Mouse (Mus musculus) regulatory T cell (primary cell): Measurements from ENCODE around the gene Fn1.

Experiments used
- in situ Hi-C: fragments of 300-600 bp; cut with MboI, MseI; formaldehyde crosslinking; loops from one replicate; pipeline ENCODE4 v1.15.1; 2025; ENCODE audit warnings: high pct_unique_total_duplicates

Gene Fn1

DNA sequence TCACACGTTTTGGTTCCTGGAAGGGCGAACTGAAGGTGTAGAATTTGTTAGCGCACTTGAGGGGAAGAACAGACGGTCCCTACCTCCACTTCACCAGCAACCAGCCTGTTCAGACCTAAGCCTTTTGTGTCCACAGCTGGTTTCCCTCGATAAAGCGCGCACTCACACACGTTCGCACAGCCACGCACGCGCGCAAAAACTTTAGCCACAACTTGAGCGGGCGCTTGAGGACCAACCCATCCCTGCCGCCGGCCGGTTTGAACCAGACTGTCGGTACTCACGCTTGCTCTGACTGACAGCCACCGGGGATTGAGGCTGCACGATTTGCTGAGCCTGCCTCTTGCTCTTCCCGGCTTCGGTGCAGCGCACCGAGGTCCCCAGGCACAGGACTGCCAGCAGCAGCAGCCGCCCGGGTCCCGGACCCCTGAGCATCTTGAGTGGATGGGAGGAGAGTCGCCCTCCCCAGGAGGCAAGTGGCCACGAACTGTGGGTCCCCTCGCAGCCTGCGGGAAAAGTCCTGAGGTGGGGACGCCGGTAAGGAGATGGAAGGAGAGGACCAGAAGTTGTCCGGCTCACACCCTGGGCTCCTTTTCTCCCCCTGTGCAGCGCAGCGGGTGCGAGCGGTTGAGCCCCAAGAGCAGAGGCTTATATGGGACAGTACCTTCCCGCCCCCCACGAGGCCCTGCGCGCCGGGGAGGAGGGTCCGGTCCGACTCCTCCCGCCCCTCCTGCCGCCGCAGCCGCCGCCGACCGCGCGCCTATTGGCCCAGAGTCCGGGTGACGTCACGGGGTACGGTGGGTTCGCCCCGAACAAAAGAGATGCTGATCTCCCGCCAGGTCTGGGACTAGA lies at the start of gene Fn1:
TSS of gene Fn1 (minus strand) at position 650 of the 849 bp plus-strand sequence.
- in situ Hi-C loops: no loop called here

GRCm38 (mm10) chr1:71696093-71696492 lies 43.1 kb upstream of the Fn1 start:
- in situ Hi-C loops: no loop called here

- in situ Hi-C loops: no loop called here
Observed at GRCm38 (mm10) chr1:71691472-71692277, 38.7 kb upstream of the Fn1 start.

DNA sequence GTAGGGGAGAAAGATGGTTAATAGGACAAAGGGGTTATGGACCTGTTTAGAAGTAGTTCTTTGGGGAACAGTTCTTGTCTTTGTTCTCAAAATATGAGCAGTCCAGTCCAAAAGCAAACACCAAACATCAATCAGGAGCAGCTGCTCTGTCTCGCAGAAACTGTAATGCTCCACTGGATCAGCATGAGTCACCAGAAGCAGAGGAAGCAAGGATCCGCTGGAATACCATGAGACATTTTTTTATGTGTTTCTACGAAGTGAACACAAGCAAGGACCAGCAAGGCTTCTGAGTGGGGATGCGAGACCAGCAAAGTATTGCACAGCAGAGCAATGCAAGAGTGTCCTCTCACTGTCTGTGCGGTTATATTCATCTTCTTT lies 35.9 kb upstream of the Fn1 start:
- in situ Hi-C loops: no loop called here

GRCm38 (mm10) chr1:71688272-71688925 lies 35.4 kb upstream of the Fn1 start:
- in situ Hi-C loops: no loop called here

DNA sequence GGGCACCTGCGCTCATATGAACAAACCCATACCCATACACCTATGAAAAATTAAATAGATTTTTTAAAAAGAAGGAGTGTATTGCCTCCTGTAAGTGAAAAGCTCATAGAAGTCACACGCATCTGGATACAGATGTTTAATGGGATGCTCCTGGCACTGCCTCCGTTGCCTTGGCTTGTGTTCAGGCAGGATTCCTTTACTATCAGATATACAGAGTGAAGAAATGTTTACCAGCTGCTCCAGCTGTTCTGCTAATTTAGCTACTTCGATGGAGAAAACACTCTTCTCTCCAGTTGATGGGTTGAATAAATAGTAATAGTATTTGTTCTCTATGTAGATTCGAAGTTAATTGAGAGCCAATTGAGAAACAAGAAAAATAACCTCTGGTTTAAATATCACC lies 33.8 kb upstream of the Fn1 start:
- in situ Hi-C loops: no loop called here

GRCm38 (mm10) chr1:71683736-71684135 lies 30.7 kb upstream of the Fn1 start:
- in situ Hi-C loops: no loop called here

GRCm38 (mm10) chr1:71682194-71682715 lies 29.3 kb upstream of the Fn1 start:
- in situ Hi-C loops: no loop called here

DNA sequence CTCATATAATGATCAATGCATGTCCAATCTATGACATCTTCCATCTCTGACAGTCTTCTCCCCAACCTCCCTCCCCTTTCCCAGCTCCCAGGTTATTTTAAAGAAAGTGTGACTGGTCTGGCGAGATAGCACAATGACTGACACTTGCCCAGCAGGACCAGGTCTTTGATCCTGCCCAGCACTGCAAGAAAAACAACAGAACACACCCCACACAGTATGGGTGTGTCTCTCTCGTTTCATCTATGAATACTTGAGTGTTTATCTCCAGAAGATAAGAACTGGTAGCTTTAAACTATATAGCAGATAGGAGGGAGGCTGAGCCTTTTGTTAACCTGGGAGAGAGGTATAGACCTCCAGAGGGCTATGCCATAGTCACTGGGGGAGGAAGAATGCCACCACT lies 28.3 kb upstream of the Fn1 start:
- in situ Hi-C loops: no loop called here

- in situ Hi-C loops: no loop called here
Observed at GRCm38 (mm10) chr1:71680046-71680672, 27.2 kb upstream of the Fn1 start.

DNA sequence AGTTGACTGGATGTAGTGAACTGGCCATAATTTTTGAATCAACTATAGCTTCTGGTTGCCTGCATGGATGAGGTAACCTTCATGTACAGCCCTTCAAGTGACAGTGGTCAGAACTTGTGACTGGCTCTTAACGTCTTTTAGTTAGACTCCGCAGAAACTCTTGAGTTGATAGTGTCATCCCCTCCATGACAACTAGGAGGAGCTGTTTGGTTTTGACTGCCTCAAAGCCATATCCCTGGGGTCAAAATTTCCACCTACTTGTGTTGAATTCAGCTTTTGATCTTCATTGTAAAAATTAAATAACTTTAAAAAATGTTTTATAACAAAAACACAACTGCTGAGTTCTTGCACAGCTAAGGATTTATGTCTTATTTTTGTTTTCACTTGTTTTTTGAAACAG lies 22.4 kb upstream of the Fn1 start:
- in situ Hi-C loops: no loop called here

GRCm38 (mm10) chr1:71674274-71674673 lies 21.3 kb upstream of the Fn1 start:
- in situ Hi-C loops: no loop called here

DNA sequence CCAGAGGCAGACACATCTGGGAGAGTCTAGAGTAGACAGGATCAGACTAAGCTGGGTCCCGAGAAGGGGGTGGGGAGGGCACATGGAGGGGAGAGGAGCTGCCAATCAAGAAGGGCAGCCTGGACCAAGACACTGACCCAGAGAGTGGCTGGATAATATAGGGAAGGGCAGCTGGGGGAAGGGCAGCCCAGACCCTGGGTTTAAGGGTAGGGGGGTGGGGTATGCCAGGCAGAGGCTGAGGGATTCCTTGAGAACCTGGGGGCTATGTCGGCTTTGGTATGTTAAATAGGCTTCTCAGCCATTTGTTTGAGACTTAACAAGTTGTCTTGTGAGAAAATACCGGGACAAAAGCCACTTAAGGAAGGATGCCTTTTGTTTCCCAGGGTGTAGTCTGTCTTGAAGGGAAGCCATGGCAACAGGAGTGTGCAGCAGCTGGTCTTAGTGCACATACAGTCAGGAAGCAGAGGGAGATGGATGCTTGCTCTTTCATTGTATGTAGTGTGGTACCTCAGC lies 20.5 kb upstream of the Fn1 start:
- in situ Hi-C loops: no loop called here

DNA sequence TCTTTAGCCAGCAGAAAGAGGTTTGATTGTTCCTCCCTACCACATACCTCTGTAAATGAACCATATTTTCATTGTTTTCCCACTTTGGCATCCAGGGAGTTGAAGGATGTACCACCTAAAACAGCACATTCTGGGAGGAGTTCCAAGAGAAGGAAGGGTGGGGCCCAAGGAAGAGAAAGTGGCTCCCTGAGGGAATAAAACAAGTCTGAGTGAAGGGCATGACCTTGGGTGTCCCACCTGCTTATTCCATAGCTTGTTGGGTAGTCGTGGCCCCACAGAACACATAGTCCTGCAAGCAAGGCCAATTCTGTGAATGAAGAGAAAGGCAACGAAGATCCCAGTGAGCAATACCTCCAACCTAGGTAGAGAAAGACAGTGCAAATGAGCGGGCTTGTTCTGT lies 19.3 kb upstream of the Fn1 start:
- in situ Hi-C loops: no loop called here

GRCm38 (mm10) chr1:71663242-71663641 lies 10.2 kb upstream of the Fn1 start:
- in situ Hi-C loops: no loop called here

- in situ Hi-C loops: no loop called here
Observed at GRCm38 (mm10) chr1:71658632-71659031, 5.6 kb upstream of the Fn1 start.

- in situ Hi-C loops: no loop called here
Observed at GRCm38 (mm10) chr1:71656309-71656708, 3.3 kb upstream of the Fn1 start.

- in situ Hi-C loops: no loop called here
Observed at GRCm38 (mm10) chr1:71654221-71654620, 1.2 kb upstream of the Fn1 start.

DNA sequence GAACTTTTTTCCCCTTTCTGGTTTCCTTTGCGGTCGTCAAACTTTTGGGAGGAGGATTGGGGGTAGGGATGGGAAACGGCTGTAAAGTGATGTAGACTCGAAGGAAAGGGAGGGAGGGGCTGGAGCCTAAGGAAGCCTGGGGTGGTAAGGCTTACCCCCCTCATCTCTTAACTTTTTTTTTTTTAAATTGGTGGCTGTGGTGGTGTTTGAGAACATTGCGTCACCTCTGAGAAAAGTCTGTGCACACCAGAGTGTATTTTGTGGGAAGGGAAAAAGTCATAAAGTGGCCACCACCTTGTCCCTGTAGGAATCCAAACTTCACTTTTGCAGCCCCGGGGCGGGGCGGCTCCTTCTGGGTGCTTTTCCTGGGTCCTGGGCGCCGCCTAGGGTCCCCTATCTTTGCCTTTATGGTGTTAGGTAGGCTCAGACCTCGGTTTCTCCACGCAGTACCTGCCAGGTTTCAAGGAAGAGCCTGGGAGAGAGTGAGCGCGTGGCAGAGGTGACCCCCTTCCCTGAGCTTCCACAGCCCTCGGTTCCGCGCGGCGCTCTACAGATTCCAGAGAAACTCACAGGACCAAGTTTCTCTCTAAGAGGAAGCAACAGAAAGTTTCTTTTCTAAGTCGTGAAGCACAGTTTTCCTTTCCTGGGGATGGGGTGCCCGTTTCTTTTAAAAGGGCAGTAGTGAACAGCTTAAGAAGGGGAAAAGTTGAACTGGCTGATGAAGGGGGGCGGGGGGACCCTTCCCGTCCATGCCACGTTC lies 580 bp upstream of the Fn1 start:
- in situ Hi-C loops: no loop called here

GRCm38 (mm10) chr1:71651828-71652227 lies 1.2 kb downstream of the Fn1 start:
- in situ Hi-C loops: no loop called here

GRCm38 (mm10) chr1:71651315-71651714 lies 1.7 kb downstream of the Fn1 start:
- in situ Hi-C loops: no loop called here
